12 mouse cellular contexts compared by ENCODE assay signal in the genomic region with DNA sequence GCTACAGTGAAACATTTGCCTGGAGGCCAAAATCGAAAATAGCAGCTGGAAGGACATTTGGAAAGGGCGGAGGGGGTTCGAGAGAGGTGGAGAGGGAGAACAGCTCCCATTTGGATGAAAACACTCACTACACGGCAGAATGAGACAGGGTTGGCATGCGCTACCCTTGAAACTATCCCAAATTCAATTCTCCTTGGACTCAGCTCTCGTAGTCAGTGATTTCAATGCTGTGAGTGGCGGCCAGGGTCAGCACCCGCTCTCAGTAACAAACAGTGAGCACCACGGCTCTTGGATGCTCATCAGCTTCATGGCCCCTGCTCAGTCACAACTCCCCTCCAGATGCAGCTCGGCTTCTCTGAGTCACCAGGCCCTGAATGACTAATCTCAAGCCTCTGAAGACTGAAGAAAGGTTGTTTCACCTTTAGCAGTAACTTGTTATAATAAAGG. TPM values are rescaled to one million over a fixed set of nuclear protein-coding genes. Genes with fewer than 3 reads are reported as not detected.
DNase-seq lines count a peak whose midpoint lies in the region; ATAC-seq and TF ChIP-seq lines count a peak whose summit lies in the region.
"Had no signal": no experiment of that assay in that cellular context is flagged by ENCODE, and none has a peak within 500 bp of the region (broad histone marks: within the 10 kb centered on the region; RNA-seq: fewer than 3 reads in every experiment).

No protein-coding gene starts in this region.

- no peak for ATAC-seq in kidney, embryonic 15.5 days (replicated peaks; ENCODE audit: low FRiP score)

- WGBS in lung, adult 2 months, result 66% methylated on average over 10 of the region's 10 CpGs
- 76% methylated on average over 10 of the region's 10 CpGs for WGBS in kidney, embryonic 15.5 days

- no peak overlapping the region for H3K4me3 ChIP-seq in lung, adult 2 months (replicated peaks; ENCODE audit: extremely low read depth, low read depth, low read length)
- H3K4me3 ChIP-seq in kidney, embryonic 15.5 days (replicated peaks), result no peak overlapping the region
- H3K4me3 ChIP-seq: heart, embryonic 13.5 days; megakaryocyte, embryonic 14.5 days had no signal

- H3K36me3 ChIP-seq in kidney, embryonic 15.5 days, result no peaks in the 10 kb centered on the region
- H3K36me3 ChIP-seq: heart, embryonic 13.5 days had no signal

- no peaks in the 10 kb centered on the region for H3K9me3 ChIP-seq in kidney, embryonic 15.5 days (replicated peaks)
- H3K9me3 ChIP-seq: heart, embryonic 13.5 days; megakaryocyte, embryonic 14.5 days had no signal

- no peak overlapping the region for H3K4me2 ChIP-seq in kidney, embryonic 15.5 days
- H3K4me2 ChIP-seq: heart, embryonic 13.5 days had no signal

- TF ChIP-seq CTCF in lung, adult 2 months (IDR thresholded peaks at IDR 0.05; ENCODE audit: insufficient read depth, low read length), result no peak

- peak; percentile 48 to 66 for DNase-seq in cerebellum, postnatal 10 days
- DNase-seq in cerebellum, adult 11 months, result no peak
- peak; percentile 62 for DNase-seq in lung, postnatal 10 days
- DNase-seq in lung, adult 2 months, result no peak
- DNase-seq in gastrocnemius, postnatal 10 days, result peak; percentile 31
- DNase-seq in lung, postnatal 14 days, result peak; percentile 54
- no peak for DNase-seq in cerebellum, adult 8-10 months
- DNase-seq: kidney, adult 11 months; thymus, postnatal 14 days had no signal

- peaks cover 4% of the 10 kb centered on the region; the same call in 1 of the 2 replicates for H3K4me1 ChIP-seq in lung, adult 2 months (ENCODE audit: control insufficient read depth, insufficient read depth, low read length)
- peaks cover 11% of the 10 kb centered on the region; the same call in 1 of the 2 replicates for H3K4me1 ChIP-seq in kidney, embryonic 15.5 days

- H3K9ac ChIP-seq in kidney, embryonic 15.5 days, result no peak overlapping the region
- H3K9ac ChIP-seq: heart, embryonic 13.5 days had no signal

- no peak overlapping the region for H3K27ac ChIP-seq in kidney, embryonic 15.5 days
- H3K27ac ChIP-seq: heart, embryonic 13.5 days had no signal

- H3K27me3 ChIP-seq in kidney, embryonic 15.5 days, result no peaks in the 10 kb centered on the region
- H3K27me3 ChIP-seq: heart, embryonic 13.5 days had no signal

- TF ChIP-seq POLR2A in lung, adult 2 months (IDR thresholded peaks at IDR 0.05; ENCODE audit: borderline replicate concordance, extremely low read depth, low read depth, low read length), result no peak

RNA-seq across cellular contexts. Expression of a gene that starts 59.1 kb away (rescaled TPM):
- 7.6 and 10.2 TPM in 2 replicates for polyA plus RNA-seq in lung, adult 2 months (2012; rRNA removed)
- total RNA-seq in gastrocnemius, postnatal 10 days (2021), result 10 to 100 TPM; 31.7 to 38.8 TPM
- polyA plus RNA-seq in kidney, embryonic 15.5 days (2015; fragmentation: Nextera tagmentation; extraction: Ambion mirVana), result 7.7 and 9.4 TPM in 2 replicates

Comparison
In these comparisons a context has a peak if more than half of its experiments do, and no peak if none do; other contexts are left out.
1. DNase-seq: peak in cerebellum, postnatal 10 days (2 of 2), lung, postnatal 10 days (single experiment), gastrocnemius, postnatal 10 days (single experiment) and lung, postnatal 14 days (single experiment); none in cerebellum, adult 11 months (single experiment), lung, adult 2 months (single experiment) and cerebellum, adult 8-10 months (single experiment).